Mouse (Mus musculus) thymus, adult 2 months (tissue): ENCODE measurements around the gene Prkn. TPM values are rescaled to one million over a fixed set of nuclear protein-coding genes. Genes with fewer than 3 reads are reported as not detected.

ENCODE experiments used
- DNase-seq: peaks from one replicate; pipeline ENCODE4 v3.0.0; 2021
- H3K27ac ChIP-seq: fragments of 200-500 bp; 2 replicates; pipeline ENCODE4 v1.5.1; 2012; ENCODE audit warnings: low read length, control low read depth; ENCODE audit not compliant: control insufficient read depth, insufficient read depth
- H3K27me3 ChIP-seq: fragments of 200-500 bp; 2 replicates; pipeline ENCODE4 v1.6.1; 2012; ENCODE audit warnings: mild to moderate bottlenecking, low read length, moderate library complexity, mixed read lengths; ENCODE audit not compliant: control insufficient read depth, insufficient read depth
- H3K36me3 ChIP-seq: fragments of 200-500 bp; 2 replicates; pipeline ENCODE4 v1.6.1; 2012; ENCODE audit warnings: mild to moderate bottlenecking, low read length, moderate library complexity; ENCODE audit not compliant: control insufficient read depth, insufficient read depth
- H3K4me1 ChIP-seq: fragments of 200-500 bp; replicated peaks from 2 replicates; pipeline ENCODE4 v1.6.1; 2012; ENCODE audit warnings: low read length; ENCODE audit not compliant: control insufficient read depth, insufficient read depth
- H3K4me3 ChIP-seq: fragments of 200-500 bp; 2 replicates; pipeline ENCODE4 v1.5.1; 2012; ENCODE audit warnings: mild to moderate bottlenecking, low read length, control low read depth, moderate library complexity; ENCODE audit not compliant: control insufficient read depth, insufficient read depth
- CTCF ChIP-seq: fragments of 200-500 bp; IDR thresholded peaks from 2 replicates; pipeline ENCODE4 v1.5.1; 2012; ENCODE audit warnings: mild to moderate bottlenecking, control low read depth, low read length, moderate library complexity, borderline replicate concordance; ENCODE audit not compliant: control insufficient read depth, poor library complexity, insufficient read depth; ENCODE audit errors: extremely low read depth
- POLR2A ChIP-seq: fragments of 200-500 bp; IDR thresholded peaks from 2 replicates; pipeline ENCODE4 v1.6.1; 2012; ENCODE audit warnings: mild to moderate bottlenecking, low read length, control low read depth, moderate library complexity; ENCODE audit not compliant: control insufficient read depth, poor library complexity, insufficient read depth; ENCODE audit errors: extremely low read depth
- WGBS: fragments of 180-500 bp; shearing (Covaris S2); methylation state at CpG from one replicate; pipeline ENCODE4 v1.1.7; 2018; 5-methylcytosine and 5-hydroxymethylcytosine counted together
- polyA plus RNA-seq: library from polyadenylated mRNA; depleted of rRNA; stranded (reverse); fragments of >200 nt; gene quantifications from 2 replicates; pipeline ENCODE4 v1.2.3, GENCODE M21; 2012

Gene Prkn
- polyA plus RNA-seq, 1 experiment, result 1.4 TPM

GRCm38 (mm10) chr17:12094016-12094415 is 1253.8 kb downstream of the Prkn start:
- Histone ChIP-seq H3K4me3 (no peak overlapping the region), H3K36me3 (no peaks in the 10 kb centered on the region), H3K27me3 (no peaks in the 10 kb centered on the region), H3K4me1 (no peaks in the 10 kb centered on the region), H3K27ac (no peak overlapping the region)
- no peak for DNase-seq
- 98% methylated on average over 1 of the region's 1 CpGs for whole genome bisulfite sequencing
- TF ChIP-seq CTCF, result no peak
- TF ChIP-seq POLR2A, result no peak

- Histone ChIP-seq H3K4me3 (no peak overlapping the region), H3K27ac (no peak overlapping the region), H3K27me3 (no peaks in the 10 kb centered on the region), H3K36me3 (no peaks in the 10 kb centered on the region), H3K4me1 (no peaks in the 10 kb centered on the region)
- TF ChIP-seq CTCF (no peak), POLR2A (no peak)
- WGBS, result 93% methylated on average over 9 of the region's 9 CpGs
- DNase-seq, result no peak
Observed at GRCm38 (mm10) chr17:12094827-12095590, 1254.8 kb downstream of the Prkn start.

GRCm38 (mm10) chr17:12099415-12099814 is 1259.2 kb downstream of the Prkn start:
- H3K27me3 ChIP-seq, result no peaks in the 10 kb centered on the region
- H3K4me3 ChIP-seq, result no peak overlapping the region
- H3K27ac ChIP-seq, result no peak overlapping the region
- H3K36me3 ChIP-seq, result no peaks in the 10 kb centered on the region
- no peak for DNase-seq
- TF ChIP-seq CTCF (no peak), POLR2A (no peak)
- no peaks in the 10 kb centered on the region for H3K4me1 ChIP-seq

- Histone ChIP-seq H3K4me1 (no peaks in the 10 kb centered on the region), H3K36me3 (no peaks in the 10 kb centered on the region), H3K27me3 (no peaks in the 10 kb centered on the region), H3K4me3 (no peak overlapping the region), H3K27ac (no peak overlapping the region)
- no peak for DNase-seq
- TF ChIP-seq POLR2A (no peak), CTCF (no peak)
- WGBS, result 98% methylated on average over 10 of the region's 10 CpGs
Observed at GRCm38 (mm10) chr17:12102326-12102725, 1262.1 kb downstream of the Prkn start.

GRCm38 (mm10) chr17:12103781-12104180 is 1263.6 kb downstream of the Prkn start:
- Histone ChIP-seq H3K27me3 (no peaks in the 10 kb centered on the region), H3K36me3 (no peaks in the 10 kb centered on the region), H3K27ac (no peak overlapping the region), H3K4me1 (no peaks in the 10 kb centered on the region), H3K4me3 (no peak overlapping the region)
- DNase-seq, result peak; percentile 41
- no peak for TF ChIP-seq POLR2A
- no peak for TF ChIP-seq CTCF
- WGBS, result 87% methylated on average over 6 of the region's 6 CpGs

GRCm38 (mm10) chr17:12104245-12104644 is 1264.1 kb downstream of the Prkn start:
- H3K27ac ChIP-seq, result no peak overlapping the region
- DNase-seq, result no peak
- TF ChIP-seq POLR2A (no peak), CTCF (no peak)
- H3K27me3 ChIP-seq, result no peaks in the 10 kb centered on the region
- no peak overlapping the region for H3K4me3 ChIP-seq
- 94% methylated on average over 7 of the region's 7 CpGs for WGBS
- H3K4me1 ChIP-seq, result no peaks in the 10 kb centered on the region
- no peaks in the 10 kb centered on the region for H3K36me3 ChIP-seq
